Mouse (Mus musculus) liver, embryonic 14.5 days (tissue): ENCODE results near the gene Kif7. TPM values are rescaled to one million over a fixed set of nuclear protein-coding genes. Genes with fewer than 3 reads are reported as not detected.

ENCODE experiments used
- ATAC-seq: fragments of 200-750 bp; cut with Nextera tagmentation; 2 replicates; pipeline ENCODE4 v1.8.0; 2017; ENCODE audit warnings: moderate number of reproducible peaks, mild to moderate bottlenecking, moderate library complexity; ENCODE audit not compliant: insufficient read depth
- DNase-seq, 3 experiments: peaks; one replicate each; pipeline ENCODE4 v3.0.0-alpha.2; 2012 to 2013; ENCODE audit warnings: low read depth in 3 of 3, low spot score in 3 of 3
- H3K27ac ChIP-seq: fragments of 300-500 bp; sonication (generic); 2 replicates; pipeline ENCODE4 v1.5.1; 2014; ENCODE audit warnings: moderate library complexity, mild to moderate bottlenecking, control low read depth, inconsistent platforms
- H3K27me3 ChIP-seq: fragments of 300-500 bp; sonication (generic); 2 replicates; pipeline ENCODE4 v1.6.1; 2014; ENCODE audit warnings: mild to moderate bottlenecking, low read length, moderate library complexity; ENCODE audit not compliant: control insufficient read depth, insufficient read depth
- H3K36me3 ChIP-seq: fragments of 300-500 bp; sonication (generic); replicated peaks from 2 replicates; pipeline ENCODE4 v1.6.1; 2014; ENCODE audit warnings: low read depth; ENCODE audit not compliant: control insufficient read depth, insufficient read depth
- H3K4me1 ChIP-seq, 2 experiments: fragments of 200-500 bp in 1 of 2; fragments of 300-500 bp in 1 of 2; sonication (generic) in 1 of 2; replicated peaks; 2 replicates each; pipeline ENCODE4 v1.6.1; 2012 to 2014; ENCODE audit warnings: antibody characterized with exemption in 1 of 2, inconsistent platforms in 1 of 2, low read length in 1 of 2; ENCODE audit not compliant: control insufficient read depth in 2 of 2, insufficient read depth in 2 of 2
- H3K4me2 ChIP-seq: fragments of 300-500 bp; sonication (generic); 2 replicates; pipeline ENCODE4 v1.6.1; 2014; ENCODE audit warnings: low read depth, mild to moderate bottlenecking, control low read depth, moderate library complexity
- H3K4me3 ChIP-seq, 2 experiments: fragments of 200-500 bp in 1 of 2; fragments of 300-500 bp in 1 of 2; sonication (generic) in 1 of 2; 2 replicates each; pipeline ENCODE4 v1.5.1; 2012 to 2014; ENCODE audit warnings: low read depth in 2 of 2, low read length in 2 of 2, mild to moderate bottlenecking in 2 of 2, control low read depth in 1 of 2, inconsistent platforms in 1 of 2, moderate library complexity in 1 of 2; ENCODE audit not compliant: insufficient read depth in 1 of 2
- H3K9ac ChIP-seq: fragments of 300-500 bp; sonication (generic); replicated peaks from 2 replicates; pipeline ENCODE4 v1.6.1; 2014; ENCODE audit warnings: mild to moderate bottlenecking, control low read depth, moderate library complexity
- H3K9me3 ChIP-seq: fragments of 300-500 bp; sonication (generic); 2 replicates; pipeline ENCODE4 v1.6.1; 2016; ENCODE audit warnings: low read length, mixed read lengths; ENCODE audit not compliant: control insufficient read depth
- CTCF ChIP-seq: IDR thresholded peaks from 2 replicates; pipeline ENCODE4 v1.5.1; 2016; ENCODE audit warnings: antibody characterized with exemption, low read depth, control low read depth
- EP300 ChIP-seq: IDR thresholded peaks from 2 replicates; pipeline ENCODE4 v1.6.1; 2016; ENCODE audit warnings: antibody characterized with exemption, low read depth
- WGBS: fragments of 180-500 bp; shearing (Covaris S2); extraction: QIAGEN DNeasy Blood & Tissue Kit; methylation state at CpG from one replicate; pipeline ENCODE4 v1.1.7; 2014; ENCODE audit not compliant: insufficient replicate concordance; 5-methylcytosine and 5-hydroxymethylcytosine counted together
- polyA plus RNA-seq, 2 experiments: library from polyadenylated mRNA; depleted of rRNA in 1 of 2; stranded (reverse) in 1 of 2; unstranded in 1 of 2; fragments of >200 nt; fragmentation: Nextera tagmentation in 1 of 2; extraction: Ambion mirVana in 1 of 2; gene quantifications; 2 replicates each; pipeline versions ENCODE4 v1.2.1 to v1.2.3; 2012 to 2014

Kif7 gene
- polyA plus RNA-seq, 2 experiments: 0.15 to 0.56 TPM

DNA sequence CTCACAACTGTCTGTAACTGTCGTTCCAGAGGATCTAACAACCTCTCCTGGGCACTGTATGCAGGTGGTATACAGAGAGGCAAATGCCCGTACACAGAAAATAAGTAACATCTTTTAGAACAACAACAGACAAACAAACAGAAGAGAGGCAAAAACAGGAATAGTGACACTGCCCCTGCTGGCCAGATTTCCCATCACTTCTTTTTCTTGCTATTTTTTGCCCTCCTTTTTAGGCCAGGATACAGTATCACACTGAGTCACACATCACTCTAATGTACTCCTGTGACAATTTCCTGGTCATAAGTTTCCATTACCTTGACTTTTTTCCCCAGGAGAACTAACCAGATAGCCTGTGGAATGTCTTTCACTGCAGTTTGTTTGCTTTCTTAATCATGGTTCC is 40.8 kb upstream of the Kif7 start:
- H3K9me3 ChIP-seq: no peaks in the 10 kb centered on the region
- H3K4me1 ChIP-seq: no peaks in the 10 kb centered on the region
- no peak overlapping the region for H3K9ac ChIP-seq
- DNase-seq (no peak), ATAC-seq (no peak)
- no peak overlapping the region for H3K4me3 ChIP-seq
- H3K27ac ChIP-seq: no peak overlapping the region
- no peaks in the 10 kb centered on the region for H3K36me3 ChIP-seq
- TF ChIP-seq EP300 (no peak), CTCF (peak; percentile 8; the same call in 1 of the 2 replicates)
- 31% methylated on average over 2 of the region's 2 CpGs for WGBS
- no peaks in the 10 kb centered on the region for H3K27me3 ChIP-seq
- H3K4me2 ChIP-seq: no peak overlapping the region

DNA sequence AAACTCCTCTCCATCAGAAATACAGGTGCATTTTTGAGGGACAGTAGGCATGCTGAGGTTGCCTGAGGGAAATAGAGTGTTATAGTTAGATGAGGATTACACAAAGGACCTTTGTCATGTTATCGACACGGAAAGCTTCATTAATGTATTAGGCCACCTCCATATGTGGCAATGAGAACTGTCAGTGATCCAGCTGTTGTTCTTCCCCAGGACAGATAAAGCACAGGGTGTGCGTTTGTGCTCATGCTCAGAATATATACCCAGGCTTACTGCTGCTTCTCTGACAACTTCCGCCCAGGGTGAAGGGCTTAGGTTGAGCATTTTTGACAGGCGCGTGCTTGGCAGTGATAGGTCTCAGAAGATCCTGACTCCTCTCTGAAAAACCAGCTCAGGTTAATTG is 34.0 kb upstream of the Kif7 start:
- no peak for TF ChIP-seq CTCF
- TF ChIP-seq EP300: no peak
- Histone ChIP-seq H3K4me2 (no peak overlapping the region), H3K27ac (no peak overlapping the region), H3K36me3 (no peaks in the 10 kb centered on the region), H3K4me1 (no peaks in the 10 kb centered on the region), H3K9ac (no peak overlapping the region), H3K4me3 (no peak overlapping the region), H3K27me3 (no peaks in the 10 kb centered on the region), H3K9me3 (no peaks in the 10 kb centered on the region)
- no peak for ATAC-seq
- DNase-seq: no peak
- WGBS: 70% methylated on average over 6 of the region's 6 CpGs

DNA sequence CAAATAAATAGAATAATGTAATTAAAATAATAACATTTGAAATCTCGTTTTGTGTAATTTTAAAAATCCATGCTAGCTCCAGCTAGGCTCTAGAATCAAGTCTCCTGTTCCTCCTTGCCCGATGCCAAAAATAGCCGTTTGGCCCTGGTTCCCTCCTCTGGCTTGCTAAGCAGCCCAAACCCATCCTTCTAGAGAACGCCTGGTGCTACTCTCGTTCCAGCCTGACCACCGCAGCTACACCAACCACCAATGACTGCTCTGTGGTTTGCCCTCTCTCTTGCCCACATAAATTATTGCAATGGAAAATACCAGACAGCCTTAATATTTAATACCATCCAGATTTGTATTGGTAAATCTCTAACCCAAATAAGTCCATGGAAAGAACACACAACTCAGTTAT is 32.1 kb upstream of the Kif7 start:
- no peak overlapping the region for H3K4me3 ChIP-seq
- 52% methylated on average over 6 of the region's 6 CpGs for WGBS
- H3K4me1 ChIP-seq: peaks cover 3 to 4% of the 10 kb centered on the region in 2 experiments; a peak in 2 of 4 replicates
- TF ChIP-seq CTCF (no peak), EP300 (no peak)
- ATAC-seq (no peak), DNase-seq (no peak)
- H3K36me3 ChIP-seq: no peaks in the 10 kb centered on the region
- H3K27me3 ChIP-seq: no peaks in the 10 kb centered on the region
- no peaks in the 10 kb centered on the region for H3K9me3 ChIP-seq
- no peak overlapping the region for H3K9ac ChIP-seq
- no peak overlapping the region for H3K4me2 ChIP-seq
- no peak overlapping the region for H3K27ac ChIP-seq

DNA sequence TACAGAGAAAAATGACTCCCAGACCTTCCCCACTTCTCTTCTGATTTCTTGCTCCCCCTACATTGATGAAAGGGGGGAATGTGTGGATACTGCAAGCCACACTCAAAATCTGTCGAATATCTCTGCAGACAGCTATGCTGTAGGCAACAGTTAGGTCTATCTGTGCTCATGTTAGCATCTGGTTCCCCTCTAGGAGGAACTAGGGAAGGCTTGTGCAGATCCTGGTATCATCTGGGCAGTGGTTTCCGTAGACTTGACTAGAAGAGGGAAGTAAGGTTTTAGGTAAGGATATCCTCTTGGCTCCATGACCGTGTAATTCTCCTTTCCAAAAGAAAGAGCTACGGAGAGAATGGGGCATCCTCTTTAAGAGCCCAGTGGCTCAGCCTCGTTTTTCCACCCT is 29.1 kb upstream of the Kif7 start:
- WGBS: 33% methylated on average over 5 of the region's 5 CpGs
- no peak overlapping the region for H3K4me2 ChIP-seq
- no peak overlapping the region for H3K4me3 ChIP-seq
- H3K36me3 ChIP-seq: no peaks in the 10 kb centered on the region
- TF ChIP-seq EP300: no peak
- ATAC-seq (no peak), DNase-seq (no peak)
- H3K9ac ChIP-seq: no peak overlapping the region
- H3K9me3 ChIP-seq: no peaks in the 10 kb centered on the region
- H3K27me3 ChIP-seq: no peaks in the 10 kb centered on the region
- peaks cover 3 to 6% of the 10 kb centered on the region in 2 experiments; a peak in 2 of 4 replicates for H3K4me1 ChIP-seq
- H3K27ac ChIP-seq: no peak overlapping the region

DNA sequence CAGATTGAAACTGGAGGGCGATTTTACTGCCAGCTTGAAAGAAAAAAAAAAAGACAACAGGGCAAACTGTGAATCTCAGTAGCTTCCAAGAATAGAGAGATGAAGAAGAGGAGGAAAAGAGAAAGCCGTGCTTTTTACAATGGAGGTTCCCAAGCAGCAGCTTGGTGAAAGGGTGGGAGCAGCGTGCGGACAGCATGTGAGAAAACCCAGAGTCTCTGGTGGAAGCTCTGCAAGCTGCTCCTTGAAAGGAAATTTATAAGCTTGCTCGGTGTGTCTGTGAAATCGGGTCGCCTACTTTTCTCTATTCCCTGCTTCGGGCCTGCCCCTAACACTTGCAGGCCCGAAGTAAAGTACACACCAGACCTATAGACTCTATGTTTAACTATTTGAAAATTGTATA is 28.5 kb upstream of the Kif7 start:
- no peaks in the 10 kb centered on the region for H3K27me3 ChIP-seq
- WGBS: 73% methylated on average over 9 of the region's 9 CpGs
- ATAC-seq (no peak), DNase-seq (no peak)
- no peak overlapping the region for H3K4me2 ChIP-seq
- H3K27ac ChIP-seq: no peak overlapping the region
- no peaks in the 10 kb centered on the region for H3K9me3 ChIP-seq
- TF ChIP-seq EP300 (no peak), CTCF (no peak)
- no peak overlapping the region for H3K4me3 ChIP-seq
- peaks cover 3 to 6% of the 10 kb centered on the region in 2 experiments; a peak in 2 of 4 replicates for H3K4me1 ChIP-seq
- no peaks in the 10 kb centered on the region for H3K36me3 ChIP-seq
- H3K9ac ChIP-seq: no peak overlapping the region
